Mouse (Mus musculus) lung, adult 2 months (tissue): ENCODE results near the gene Plppr3.

Experiments
- CTCF ChIP-seq: fragments of 200-500 bp; IDR thresholded peaks from 2 replicates; pipeline ENCODE4 v1.5.1; 2011; ENCODE audit warnings: mild to moderate bottlenecking, low read length, control low read depth; ENCODE audit not compliant: insufficient read depth
- POLR2A ChIP-seq: fragments of 200-500 bp; IDR thresholded peaks from 2 replicates; pipeline ENCODE4 v1.6.1; 2011; ENCODE audit warnings: low read depth, mild to moderate bottlenecking, control low read depth, low read length, borderline replicate concordance; ENCODE audit errors: extremely low read depth

- no peak for TF ChIP-seq CTCF
- TF ChIP-seq POLR2A = no peak
These were observed 15.9 kb downstream of the Plppr3 start for GRCm38 (mm10) chr10:79858416-79859074.
